Mouse (Mus musculus): ENCODE results near the gene Smarcc1. TPM values are rescaled to one million over a fixed set of nuclear protein-coding genes. Genes with fewer than 3 reads are reported as not detected.

The Smarcc1 gene
- polyA plus RNA-seq, 1 experiment from 2014 or later, result 26.6 TPM

GRCm38 (mm10) chr9:110208265-110208664 lies 90.8 kb downstream of the Smarcc1 start:
- H3K4me3 ChIP-seq (ENCODE audit: low read depth, low read length), result no peak overlapping the region
- H3K4me2 ChIP-seq (replicated peaks; ENCODE audit: low read depth), result no peak overlapping the region
- DNase-seq (ENCODE audit: low spot score) (no peak), ATAC-seq (ENCODE audit: low FRiP score, low TSS enrichment) (no peak)
- no peak for TF ChIP-seq CTCF (IDR thresholded peaks at IDR 0.05; ENCODE audit: low read depth)
- no peak for TF ChIP-seq EP300 (optimal IDR thresholded peaks at IDR 0.05)
- WGBS, result 68% methylated on average over 7 of the region's 7 CpGs
- H3K27me3 ChIP-seq (ENCODE audit: control insufficient read depth, insufficient read depth, low read length), result no peaks in the 10 kb centered on the region
- no peak overlapping the region for H3K9ac ChIP-seq (ENCODE audit: low read length)
- H3K9me3 ChIP-seq (ENCODE audit: control insufficient read depth, low read length), result no peaks in the 10 kb centered on the region
- H3K4me1 ChIP-seq (replicated peaks; ENCODE audit: control insufficient read depth, insufficient read depth), result no peaks in the 10 kb centered on the region
- no peak overlapping the region for H3K27ac ChIP-seq (replicated peaks)
- H3K36me3 ChIP-seq (ENCODE audit: control insufficient read depth, insufficient read depth, low read length), result peaks cover 21% of the 10 kb centered on the region

GRCm38 (mm10) chr9:110208967-110209366 lies 91.5 kb downstream of the Smarcc1 start:
- peaks cover 24% of the 10 kb centered on the region for H3K36me3 ChIP-seq (ENCODE audit: control insufficient read depth, insufficient read depth, low read length)

GRCm38 (mm10) chr9:110224273-110224672 lies 106.8 kb downstream of the Smarcc1 start:
- Histone ChIP-seq H3K36me3 (ENCODE audit: control insufficient read depth, insufficient read depth, low read length) (peaks cover 12% of the 10 kb centered on the region; the same call in 1 of the 2 replicates), H3K4me3 (ENCODE audit: low read depth, low read length) (no peak overlapping the region), H3K9me3 (ENCODE audit: control insufficient read depth, low read length) (no peaks in the 10 kb centered on the region), H3K4me2 (replicated peaks; ENCODE audit: low read depth) (no peak overlapping the region), H3K27ac (replicated peaks) (no peak overlapping the region), H3K27me3 (ENCODE audit: control insufficient read depth, insufficient read depth, low read length) (no peaks in the 10 kb centered on the region), H3K9ac (ENCODE audit: low read length) (no peak overlapping the region), H3K4me1 (replicated peaks; ENCODE audit: control insufficient read depth, insufficient read depth) (no peaks in the 10 kb centered on the region)
- WGBS, result 85% methylated on average over 4 of the region's 4 CpGs
- ATAC-seq (ENCODE audit: low FRiP score, low TSS enrichment) (no peak), DNase-seq (ENCODE audit: low spot score) (no peak)
- TF ChIP-seq CTCF (IDR thresholded peaks at IDR 0.05; ENCODE audit: low read depth), result no peak
- no peak for TF ChIP-seq EP300 (optimal IDR thresholded peaks at IDR 0.05)

More at GRCm38 (mm10) chr9:110208967-110209366, 91.5 kb downstream of the Smarcc1 start:
- no peak overlapping the region for H3K4me3 ChIP-seq (ENCODE audit: low read depth, low read length)
- H3K9me3 ChIP-seq (ENCODE audit: control insufficient read depth, low read length), result no peaks in the 10 kb centered on the region
- H3K4me2 ChIP-seq (replicated peaks; ENCODE audit: low read depth), result no peak overlapping the region
- no peak overlapping the region for H3K27ac ChIP-seq (replicated peaks)
- TF ChIP-seq CTCF (IDR thresholded peaks at IDR 0.05; ENCODE audit: low read depth), result no peak
- no peak for TF ChIP-seq EP300 (optimal IDR thresholded peaks at IDR 0.05)
- no peak for DNase-seq (ENCODE audit: low spot score)
- ATAC-seq (ENCODE audit: low FRiP score, low TSS enrichment), result no peak
- whole genome bisulfite sequencing, result 92% methylated on average over 3 of the region's 3 CpGs
- H3K4me1 ChIP-seq (replicated peaks; ENCODE audit: control insufficient read depth, insufficient read depth), result no peaks in the 10 kb centered on the region
- H3K9ac ChIP-seq (ENCODE audit: low read length), result no peak overlapping the region
- H3K27me3 ChIP-seq (ENCODE audit: control insufficient read depth, insufficient read depth, low read length), result no peaks in the 10 kb centered on the region

GRCm38 (mm10) chr9:110226191-110226590 lies 108.7 kb downstream of the Smarcc1 start:
- no peaks in the 10 kb centered on the region for H3K4me1 ChIP-seq (replicated peaks; ENCODE audit: control insufficient read depth, insufficient read depth)
- H3K4me3 ChIP-seq (ENCODE audit: low read depth, low read length), result no peak overlapping the region
- TF ChIP-seq EP300 (optimal IDR thresholded peaks at IDR 0.05) (no peak), CTCF (IDR thresholded peaks at IDR 0.05; ENCODE audit: low read depth) (no peak)
- DNase-seq (ENCODE audit: low spot score), result no peak
- H3K4me2 ChIP-seq (replicated peaks; ENCODE audit: low read depth), result no peak overlapping the region
- no peak overlapping the region for H3K27ac ChIP-seq (replicated peaks)
- H3K9me3 ChIP-seq (ENCODE audit: control insufficient read depth, low read length), result no peaks in the 10 kb centered on the region
- no peak for ATAC-seq (ENCODE audit: low FRiP score, low TSS enrichment)
- H3K36me3 ChIP-seq (ENCODE audit: control insufficient read depth, insufficient read depth, low read length), result peaks cover 17% of the 10 kb centered on the region; the same call in 1 of the 2 replicates
- H3K27me3 ChIP-seq (ENCODE audit: control insufficient read depth, insufficient read depth, low read length), result no peaks in the 10 kb centered on the region
- no peak overlapping the region for H3K9ac ChIP-seq (ENCODE audit: low read length)
- WGBS, result 88% methylated on average over 4 of the region's 4 CpGs

- peaks cover 11% of the 10 kb centered on the region; the same call in 1 of the 2 replicates for H3K36me3 ChIP-seq (ENCODE audit: control insufficient read depth, insufficient read depth, low read length)
- H3K27ac ChIP-seq (replicated peaks), result no peak overlapping the region
- no peaks in the 10 kb centered on the region for H3K27me3 ChIP-seq (ENCODE audit: control insufficient read depth, insufficient read depth, low read length)
- H3K4me2 ChIP-seq (replicated peaks; ENCODE audit: low read depth), result no peak overlapping the region
- H3K4me1 ChIP-seq (replicated peaks; ENCODE audit: control insufficient read depth, insufficient read depth), result no peaks in the 10 kb centered on the region
- peak; percentile 40; the same call in 1 of the 2 replicates for ATAC-seq (ENCODE audit: low FRiP score, low TSS enrichment)
- no peak for DNase-seq (ENCODE audit: low spot score)
- H3K4me3 ChIP-seq (ENCODE audit: low read depth, low read length), result no peak overlapping the region
- WGBS, result 68% methylated on average over 6 of the region's 6 CpGs
- H3K9me3 ChIP-seq (ENCODE audit: control insufficient read depth, low read length), result no peaks in the 10 kb centered on the region
- H3K9ac ChIP-seq (ENCODE audit: low read length), result no peak overlapping the region
- no peak for TF ChIP-seq EP300 (optimal IDR thresholded peaks at IDR 0.05)
- TF ChIP-seq CTCF (IDR thresholded peaks at IDR 0.05; ENCODE audit: low read depth), result no peak
Observed at GRCm38 (mm10) chr9:110228671-110229070, 111.2 kb downstream of the Smarcc1 start.

- peak overlapping the region; percentile 9; the same call in 1 of the 2 replicates for H3K27ac ChIP-seq (replicated peaks)
- peaks cover 10% of the 10 kb centered on the region; the same call in 1 of the 2 replicates for H3K36me3 ChIP-seq (ENCODE audit: control insufficient read depth, insufficient read depth, low read length)
- H3K27me3 ChIP-seq (ENCODE audit: control insufficient read depth, insufficient read depth, low read length), result no peaks in the 10 kb centered on the region
- TF ChIP-seq CTCF (IDR thresholded peaks at IDR 0.05; ENCODE audit: low read depth) (no peak), EP300 (optimal IDR thresholded peaks at IDR 0.05) (no peak)
- no peaks in the 10 kb centered on the region for H3K9me3 ChIP-seq (ENCODE audit: control insufficient read depth, low read length)
- ATAC-seq (ENCODE audit: low FRiP score, low TSS enrichment) (no peak), DNase-seq (ENCODE audit: low spot score) (no peak)
- H3K4me1 ChIP-seq (replicated peaks; ENCODE audit: control insufficient read depth, insufficient read depth), result no peaks in the 10 kb centered on the region
- no peak overlapping the region for H3K9ac ChIP-seq (ENCODE audit: low read length)
- no peak overlapping the region for H3K4me2 ChIP-seq (replicated peaks; ENCODE audit: low read depth)
- no peak overlapping the region for H3K4me3 ChIP-seq (ENCODE audit: low read depth, low read length)
- 95% methylated on average over 1 of the region's 1 CpGs for WGBS
Observed at GRCm38 (mm10) chr9:110229112-110229511, 111.6 kb downstream of the Smarcc1 start.
